Mouse (Mus musculus): ENCODE data around the gene Rd3l. TPM values are rescaled to one million over a fixed set of nuclear protein-coding genes. Genes with fewer than 3 reads are reported as not detected.

Rd3l gene
- total RNA-seq (2023) = not detected

DNA sequence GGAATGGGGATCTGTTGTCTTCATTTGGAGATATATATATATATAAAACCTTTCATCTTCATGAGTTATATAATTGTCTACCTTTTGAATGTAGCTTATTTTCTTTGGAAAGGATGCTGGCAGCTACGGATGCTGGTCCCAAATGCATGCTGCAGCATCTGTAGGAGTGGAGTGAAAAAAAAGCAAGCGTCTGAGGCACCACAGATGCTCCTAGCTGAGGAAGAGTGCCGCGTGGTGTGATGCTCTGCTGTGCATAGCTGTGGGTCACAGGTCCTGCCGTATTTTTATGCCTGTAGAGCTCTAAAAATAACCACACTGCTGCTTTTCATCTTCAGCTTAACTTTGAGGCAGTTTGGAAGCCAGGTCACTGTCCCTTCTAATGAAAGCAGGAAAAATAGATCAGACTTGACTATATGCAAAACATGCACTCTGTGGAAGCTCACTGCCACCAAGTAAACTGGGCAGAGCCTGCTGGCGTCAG, at the start of gene Rd3l:
Gene Rd3l, minus strand, starts transcription at position 431 of the 481 bp plus-strand sequence.

GRCm38 (mm10) chr12:111971231-111971686, 9.9 kb downstream of the Rd3l start, which contains the start of gene Tdrd9:
Gene Tdrd9 (plus strand): TSS chr12:111971559.

GRCm38 (mm10) chr12:111966683-111967173, 14.4 kb downstream of the Rd3l start, which contains the start of gene Atp5mpl:
Gene Atp5mpl (minus strand): TSS chr12:111966977.

Other genes starting within 250 kb of the Rd3l start
- gene Klc1, start 222.5 kb downstream of the Rd3l start, total RNA-seq (2023) = 10 to 100 TPM; 55.4 to 62.0 TPM
- 1 to 10 TPM; 4.4 to 4.6 TPM for gene Xrcc3, start 167.4 kb downstream of the Rd3l start, total RNA-seq (2023)
- 1 to 10 TPM; 3.3 to 4.7 TPM for gene Zfyve21, start 167.1 kb downstream of the Rd3l start, total RNA-seq (2023)
- 1 to 10 TPM; 1.8 to 2.3 TPM for gene Ppp1r13b, start 73.2 kb downstream of the Rd3l start, total RNA-seq (2023)
- 100 to 1,000 TPM; 143 to 146 TPM for gene Atp5mpl, start 14.3 kb downstream of the Rd3l start, total RNA-seq (2023)
- under 1 TPM in 1 of 2 experiments, not detected in 1; 0.15 TPM for gene Tdrd9, start 9.8 kb downstream of the Rd3l start, total RNA-seq (2023)
- under 1 TPM; 0.64 to 0.77 TPM for gene Aspg, start 125.4 kb upstream of the Rd3l start, total RNA-seq (2023)
- under 1 TPM in 1 of 2 experiments, not detected in 1; 0.07 TPM for gene Kif26a, start 164.9 kb upstream of the Rd3l start, total RNA-seq (2023)